Mouse (Mus musculus) thymus, postnatal 10 days (tissue): ENCODE measurements around the gene Gm6871.
"Not testable (repeated sequence)": the region's sequence is repeated elsewhere in the genome, so short reads cannot be mapped to it uniquely, and the experiment has no call there.

ENCODE experiments used
- DNase-seq, 2 experiments: peaks; one replicate each; pipeline ENCODE4 v3.0.0; 2021; ENCODE audit warnings: low spot score in 2 of 2

Gm6871 gene

GRCm38 (mm10) chr7:41573562-41573961 lies at the start of gene Gm6871:
Gene Gm6871, minus strand, starts transcription at chr7:41573662.
- not testable (repeated sequence) for DNase-seq

DNA sequence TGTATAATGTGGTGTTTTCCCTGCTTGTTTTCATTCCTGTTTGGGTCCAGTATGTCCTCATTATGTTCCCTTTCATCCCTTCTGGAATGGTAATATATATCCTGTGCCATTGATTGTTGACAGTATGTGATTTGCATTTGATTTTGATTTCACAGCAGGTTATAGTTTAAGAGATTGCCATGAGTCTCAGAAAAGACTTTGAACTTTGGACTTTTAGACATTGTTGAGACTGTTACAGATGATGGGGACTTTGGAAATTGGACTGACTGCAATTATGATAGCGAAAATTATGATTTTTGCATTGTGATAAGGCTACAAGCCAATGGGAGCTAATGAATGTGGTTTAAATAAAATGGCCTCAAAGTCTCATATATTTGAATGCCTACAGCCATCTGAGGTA lies 42.8 kb upstream of the Gm6871 start:
- not testable (repeated sequence) for DNase-seq

DNA sequence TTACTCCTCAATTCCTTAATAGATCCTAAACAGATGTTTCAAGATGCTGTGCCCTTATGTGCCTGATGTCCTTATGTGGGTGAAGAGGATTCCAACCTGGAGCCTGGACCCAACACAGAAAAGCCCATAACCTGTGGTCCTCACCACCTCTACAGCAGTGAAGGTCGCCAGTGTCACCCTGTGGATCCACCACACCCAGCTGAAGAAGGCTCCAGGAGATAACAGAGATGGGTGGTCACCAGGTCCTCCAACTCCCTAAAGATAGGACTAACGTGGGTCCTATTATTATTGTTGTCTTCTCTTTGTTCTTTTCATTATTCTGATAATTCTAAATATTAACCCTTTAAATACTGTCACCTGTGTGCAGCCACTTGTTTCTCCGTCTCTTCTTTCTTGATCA lies 38.2 kb upstream of the Gm6871 start:
- no peak for DNase-seq

DNA sequence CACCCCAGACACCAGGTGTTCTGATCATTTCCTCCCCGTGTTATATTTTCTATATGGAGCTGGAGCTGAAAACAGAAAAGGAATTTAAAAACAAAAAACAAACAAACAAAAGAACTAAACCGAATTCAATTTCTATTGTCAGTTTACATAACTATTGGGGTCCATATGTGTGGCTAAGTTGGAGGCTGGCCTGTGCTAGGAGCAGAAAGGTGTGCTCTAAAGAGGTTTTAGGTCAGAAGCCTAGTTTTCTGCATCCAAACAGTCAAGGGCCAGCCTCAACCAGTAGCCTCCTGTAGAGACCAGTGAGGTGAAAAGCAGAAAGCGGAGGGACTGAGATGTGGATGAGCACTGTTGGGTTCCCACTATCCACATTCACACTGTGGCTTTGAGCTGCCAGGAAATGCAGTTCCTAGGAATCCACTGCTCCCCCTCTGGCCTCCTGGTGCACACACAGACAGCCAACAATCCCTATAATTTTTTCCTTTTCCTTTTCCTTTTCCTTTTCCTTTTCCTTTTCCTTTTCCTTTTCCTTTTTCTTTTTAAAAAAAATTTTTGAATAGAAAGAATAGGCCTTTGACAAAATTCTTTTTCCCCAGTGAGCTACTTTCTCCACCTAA lies 26.6 kb upstream of the Gm6871 start:
- DNase-seq: no peak

- peak; percentile 80 to 83 for DNase-seq
Observed at GRCm38 (mm10) chr7:41599034-41599813, 25.8 kb upstream of the Gm6871 start, which contains the start of gene 2610021A01Rik. Gene 2610021A01Rik, plus strand, starts transcription at chr7:41599230.

DNA sequence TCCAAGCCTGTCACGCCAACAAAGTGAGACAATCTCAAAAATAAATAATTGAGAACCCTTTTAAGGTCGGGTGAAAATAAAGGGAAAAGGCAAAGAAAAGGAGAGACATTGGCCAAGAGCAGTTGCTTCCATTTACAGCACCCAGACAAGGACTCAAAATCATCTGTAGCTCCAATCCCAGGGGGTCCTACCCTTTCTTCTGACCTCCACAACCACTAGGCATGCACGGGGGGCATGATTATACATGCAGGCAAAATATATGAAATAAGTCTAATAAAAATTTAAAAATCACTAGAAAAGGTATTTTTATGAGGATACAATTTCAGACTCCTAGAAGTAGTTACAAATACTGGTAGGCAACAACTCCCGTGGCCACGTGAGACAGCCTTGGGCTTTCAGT lies 25.2 kb upstream of the Gm6871 start:
- no peak for DNase-seq

GRCm38 (mm10) chr7:41587831-41588230 lies 14.4 kb upstream of the Gm6871 start:
- DNase-seq: not testable (repeated sequence)

DNA sequence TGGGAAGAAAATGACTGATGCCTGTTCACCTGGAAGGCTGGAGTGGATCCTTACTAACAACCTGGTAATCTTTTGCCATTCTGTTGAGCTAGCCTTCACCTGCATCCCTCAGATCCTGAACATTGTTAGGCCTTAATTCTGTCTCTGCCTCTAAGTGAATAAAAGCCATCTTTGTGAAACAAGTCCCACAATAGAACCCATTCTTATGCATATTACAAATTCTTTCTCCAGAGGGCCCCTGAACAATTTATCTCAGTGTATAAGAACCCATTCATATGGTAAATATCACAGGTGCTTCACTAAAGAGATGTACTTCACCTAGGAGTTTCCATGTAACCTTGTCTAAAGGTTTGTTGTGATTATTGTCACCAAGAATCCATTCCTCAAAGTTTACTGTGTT lies 8.6 kb upstream of the Gm6871 start:
- no peak for DNase-seq

DNA sequence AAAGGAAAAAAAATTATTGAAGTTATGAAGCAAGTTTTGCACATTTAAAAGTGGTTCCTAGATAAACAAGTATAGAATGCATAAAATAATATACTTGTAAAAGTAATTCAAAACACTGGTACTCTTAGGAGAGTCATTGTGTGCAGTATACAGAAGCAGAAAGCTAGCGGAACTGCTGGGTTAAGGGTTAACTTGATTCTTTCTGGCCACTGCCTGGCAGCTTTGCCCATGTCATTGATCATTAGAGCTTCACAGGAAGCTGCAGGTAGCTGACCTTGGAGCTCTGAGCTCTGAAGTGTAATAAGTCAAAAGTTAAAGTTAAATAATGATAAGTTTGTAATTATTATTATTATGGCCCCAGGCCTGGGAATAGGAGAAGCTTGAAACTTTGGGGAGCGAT lies 4.5 kb upstream of the Gm6871 start:
- DNase-seq: no peak

- no peak for DNase-seq
Observed at GRCm38 (mm10) chr7:41560681-41561080, 12.8 kb downstream of the Gm6871 start.

DNA sequence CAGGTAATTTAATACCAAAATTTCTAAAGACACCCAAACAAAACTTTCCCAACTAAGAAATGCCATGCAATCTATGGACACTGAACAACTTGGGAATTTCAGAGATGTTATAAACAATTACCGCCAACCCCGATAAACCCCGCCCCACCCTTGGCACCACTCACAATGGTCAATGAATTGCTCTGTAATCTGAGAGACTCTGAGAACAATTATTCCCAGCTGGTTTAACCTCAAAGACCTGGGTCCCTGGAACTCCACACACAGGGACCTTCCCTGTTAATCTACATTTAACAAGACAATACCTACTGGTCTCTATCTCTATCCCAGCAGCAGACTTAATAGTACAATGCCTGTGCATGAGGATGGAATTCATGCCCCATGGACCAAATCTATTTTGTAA lies 60.8 kb downstream of the Gm6871 start:
- no peak for DNase-seq

- no peak for DNase-seq
Observed at GRCm38 (mm10) chr7:41512207-41512606, 61.3 kb downstream of the Gm6871 start.

GRCm38 (mm10) chr7:41502402-41502801 lies 71.1 kb downstream of the Gm6871 start:
- no peak for DNase-seq

DNA sequence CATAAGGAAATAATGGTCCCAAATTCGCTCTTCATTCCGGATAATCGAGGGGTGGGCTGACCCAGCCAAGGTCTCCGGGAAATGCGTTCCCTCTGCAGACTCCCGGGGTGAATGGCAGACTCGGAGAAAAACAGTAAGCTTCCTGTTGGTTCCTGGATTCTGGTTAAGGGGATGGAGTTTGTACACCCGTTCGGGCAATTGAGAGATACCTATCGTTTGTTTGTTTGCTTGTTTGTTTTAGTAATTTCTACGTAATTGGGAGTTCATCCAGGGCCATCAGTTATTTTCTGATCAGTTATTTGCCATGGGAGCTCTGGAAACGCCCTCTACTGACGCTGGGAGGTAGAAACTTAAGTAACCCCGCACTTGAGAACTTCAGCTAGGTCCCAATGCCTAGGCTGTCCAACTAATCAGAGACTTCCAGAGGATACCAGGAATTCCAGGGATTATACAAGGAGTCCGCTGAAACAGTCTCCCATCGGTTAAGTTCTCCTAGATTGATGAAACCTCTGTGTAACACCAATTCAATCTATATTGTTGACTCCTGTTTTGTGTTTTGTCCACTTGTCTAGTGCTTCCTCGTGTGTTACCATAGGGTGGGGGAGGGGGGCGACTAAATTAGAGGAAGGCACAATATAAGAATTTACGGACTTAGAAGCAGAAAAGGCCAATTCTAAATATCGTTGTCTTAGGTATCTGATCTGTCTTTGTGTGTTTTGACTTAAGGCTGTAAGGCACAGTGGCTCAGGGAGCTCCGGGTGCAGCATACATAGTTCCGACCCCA lies 73.1 kb downstream of the Gm6871 start:
- peak; percentile 59 to 65 for DNase-seq

- peak; percentile 93 to 97 for DNase-seq
Observed at GRCm38 (mm10) chr7:41499389-41500049, 73.9 kb downstream of the Gm6871 start, which contains the start of the genes Gm20449 and AW146154. Gene Gm20449, minus strand, starts transcription at chr7:41499417. Gene AW146154, minus strand, starts transcription at chr7:41499890.

- not testable (repeated sequence) for DNase-seq
Observed at GRCm38 (mm10) chr7:41499018-41499388, 74.5 kb downstream of the Gm6871 start.

DNA sequence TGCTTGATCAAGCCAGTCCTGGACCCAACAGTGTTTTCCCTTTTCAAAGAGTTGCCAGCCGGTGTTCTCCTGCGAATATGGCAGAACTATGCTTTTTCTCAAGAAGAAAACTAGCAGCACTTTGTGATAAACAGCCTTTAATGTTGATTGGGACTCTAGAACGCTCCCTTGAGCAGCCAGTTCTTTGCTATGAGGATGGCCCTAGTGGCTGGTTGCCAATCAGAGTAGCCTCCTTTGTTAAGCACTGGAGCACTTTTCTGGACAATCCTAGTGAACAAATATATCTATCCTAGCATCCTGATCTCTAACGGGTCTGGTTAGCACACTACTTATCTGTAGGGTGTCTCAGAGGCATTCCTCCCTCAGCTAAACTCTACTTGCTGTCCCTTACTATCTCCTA lies 75.0 kb downstream of the Gm6871 start:
- not testable (repeated sequence) for DNase-seq

DNA sequence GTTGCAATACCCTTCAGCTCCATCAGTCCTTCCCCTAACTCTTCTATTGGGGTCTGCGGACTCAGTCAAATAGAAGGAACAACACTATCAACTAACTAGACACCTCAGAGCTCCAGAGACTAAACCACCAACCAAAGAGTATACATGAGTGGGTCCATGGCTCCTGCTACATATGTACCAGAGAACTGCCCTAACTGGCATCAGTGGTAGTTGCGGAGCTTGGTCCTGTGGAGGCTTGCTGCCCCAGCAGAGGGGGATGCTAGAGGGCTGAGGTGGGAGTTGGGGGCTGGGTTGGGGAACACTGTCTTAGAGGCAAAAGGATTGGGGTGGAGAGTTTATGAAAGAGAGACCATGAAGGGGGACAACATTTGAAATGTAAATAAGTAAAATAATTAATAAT lies 75.6 kb downstream of the Gm6871 start:
- no peak for DNase-seq
